Mouse (Mus musculus): Measurements from ENCODE around the gene Zfp9. TPM values are rescaled to one million over a fixed set of nuclear protein-coding genes. Genes with fewer than 3 reads are reported as not detected.
A peak's percentile ranks its signal among the peaks of the same experiment; 100 is the strongest.

Zfp9 gene
- polyA plus RNA-seq (2015; fragmentation: Nextera tagmentation; extraction: Ambion mirVana): 5.2 and 6.2 TPM in 2 replicates

DNA sequence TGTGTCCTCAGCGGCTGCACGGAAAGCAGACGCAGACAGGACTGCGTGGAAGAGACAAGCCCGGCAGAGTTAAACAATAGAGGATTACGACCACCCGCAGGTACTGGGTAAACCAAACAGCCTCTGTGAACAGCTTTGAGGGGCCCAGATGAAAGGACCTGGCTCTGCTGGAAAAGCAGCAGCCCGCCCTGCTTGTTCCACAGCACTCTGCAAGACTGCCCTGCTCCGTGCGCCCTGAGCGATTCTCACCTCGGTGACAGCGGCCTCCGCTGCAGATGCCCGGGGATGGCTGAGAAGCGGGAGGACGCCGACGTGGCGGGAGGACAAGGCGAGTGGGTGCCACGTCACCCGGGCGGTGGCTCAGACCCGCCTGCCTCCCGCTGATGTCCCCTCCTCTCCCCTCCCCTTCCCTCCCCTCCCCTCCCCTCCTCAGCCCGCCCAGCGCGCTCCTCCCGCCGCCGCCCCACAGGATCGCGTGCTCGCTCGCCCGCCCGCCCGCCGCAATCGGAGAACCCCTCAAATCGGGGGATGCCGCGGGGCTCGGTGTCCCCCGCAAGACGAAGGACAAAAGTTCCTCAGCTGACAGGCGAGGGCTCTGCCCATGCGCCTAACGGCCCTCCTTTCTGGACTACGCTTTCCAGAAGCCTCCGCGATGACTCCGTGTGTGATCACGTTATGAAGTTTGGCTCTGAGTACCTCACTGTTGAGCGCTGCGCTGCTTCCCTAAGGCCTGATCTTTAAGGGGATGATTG is at the start of gene Zfp9:
Gene Zfp9, minus strand, starts transcription at position 364 of the 752 bp plus-strand sequence.
- Histone ChIP-seq H3K9me3 (replicated peaks) (no peaks in the 10 kb centered on the region), H3K27ac (peak within 1 kb of the TSS; percentile 77), H3K4me3 (peak within 1 kb of the TSS; percentile 76), H3K27me3 (no peaks in the 10 kb centered on the region), H3K36me3 (peaks cover 7% of the 10 kb centered on the region; the same call in 1 of the 2 replicates), H3K9ac (peak within 1 kb of the TSS; percentile 76), H3K4me1 (replicated peaks) (peaks cover 7% of the 10 kb centered on the region; the same call in 1 of the 2 replicates), H3K4me2 (peak within 1 kb of the TSS; percentile 78)
- ATAC-seq (replicated peaks; ENCODE audit: insufficient number of reproducible peaks, insufficient read depth, low FRiP score, low read depth): peak; percentile 93
- under 1% methylated on average over 41 of the region's 57 CpGs for WGBS

DNA sequence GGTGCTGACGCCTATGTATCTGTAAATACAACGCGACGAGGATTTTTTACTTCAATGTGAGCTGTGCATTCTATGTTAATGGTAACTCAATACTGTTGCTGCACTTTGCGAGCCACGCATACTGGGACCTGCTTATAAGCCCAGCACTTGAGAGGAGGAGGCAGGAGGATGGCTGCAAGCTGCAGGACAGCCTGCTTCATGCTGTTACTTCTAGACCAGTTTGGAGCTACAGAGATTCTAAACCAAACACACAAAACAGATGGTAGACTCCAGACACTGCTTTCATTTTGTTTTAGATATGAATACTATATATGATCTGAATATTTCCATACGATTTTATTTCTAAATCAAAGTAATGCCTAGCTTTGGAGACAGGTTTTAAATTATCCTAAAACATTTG is 41.5 kb upstream of the Zfp9 start:
- 88% methylated on average over 7 of the region's 7 CpGs for WGBS
- no peak overlapping the region for H3K9ac ChIP-seq
- ATAC-seq (replicated peaks; ENCODE audit: insufficient number of reproducible peaks, insufficient read depth, low FRiP score, low read depth): no peak
- H3K36me3 ChIP-seq: peaks cover 53% of the 10 kb centered on the region
- H3K4me3 ChIP-seq: no peak overlapping the region
- H3K4me2 ChIP-seq: no peak overlapping the region
- no peaks in the 10 kb centered on the region for H3K4me1 ChIP-seq (replicated peaks)
- H3K27ac ChIP-seq: no peak overlapping the region
- H3K9me3 ChIP-seq (replicated peaks): no peaks in the 10 kb centered on the region
- H3K27me3 ChIP-seq: no peaks in the 10 kb centered on the region

DNA sequence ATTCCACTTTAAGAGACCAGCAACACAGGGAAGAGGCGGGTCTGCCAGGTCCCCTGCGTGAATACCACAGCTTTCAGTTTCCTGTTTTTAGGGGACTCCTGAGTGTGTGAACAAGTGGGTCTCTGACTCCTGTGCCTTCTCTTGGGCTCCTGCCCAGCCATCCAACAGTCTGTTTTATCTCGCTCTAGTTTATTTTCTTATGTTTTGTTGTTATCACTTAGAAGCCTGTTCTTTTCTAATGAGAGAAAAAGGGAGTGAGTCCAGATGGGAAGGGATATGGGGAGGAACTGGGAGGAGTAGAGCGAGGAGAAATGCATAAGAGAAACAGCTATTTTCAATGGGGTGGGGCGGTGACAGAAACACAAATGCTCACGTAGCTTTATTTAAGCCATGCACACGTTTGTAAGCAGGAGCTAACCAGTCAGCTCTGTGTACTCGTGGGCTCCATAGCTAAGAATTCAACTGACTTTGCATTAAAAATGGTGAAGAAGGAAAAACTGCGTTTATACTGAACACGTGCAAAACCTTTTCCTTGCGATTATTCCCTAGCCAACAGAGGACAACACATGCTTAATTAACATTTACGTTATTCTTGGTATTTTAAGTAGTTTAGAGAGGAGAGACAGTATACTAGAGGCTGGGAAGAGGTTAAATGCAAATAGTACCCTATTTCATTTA is 34.4 kb upstream of the Zfp9 start:
- H3K27me3 ChIP-seq: no peaks in the 10 kb centered on the region
- ATAC-seq (replicated peaks; ENCODE audit: insufficient number of reproducible peaks, insufficient read depth, low FRiP score, low read depth): no peak
- no peaks in the 10 kb centered on the region for H3K4me1 ChIP-seq (replicated peaks)
- H3K4me3 ChIP-seq: no peak overlapping the region
- H3K27ac ChIP-seq: no peak overlapping the region
- WGBS: 85% methylated on average over 12 of the region's 12 CpGs
- no peak overlapping the region for H3K4me2 ChIP-seq
- H3K9me3 ChIP-seq (replicated peaks): no peaks in the 10 kb centered on the region
- H3K36me3 ChIP-seq: peaks cover 40% of the 10 kb centered on the region
- no peak overlapping the region for H3K9ac ChIP-seq

DNA sequence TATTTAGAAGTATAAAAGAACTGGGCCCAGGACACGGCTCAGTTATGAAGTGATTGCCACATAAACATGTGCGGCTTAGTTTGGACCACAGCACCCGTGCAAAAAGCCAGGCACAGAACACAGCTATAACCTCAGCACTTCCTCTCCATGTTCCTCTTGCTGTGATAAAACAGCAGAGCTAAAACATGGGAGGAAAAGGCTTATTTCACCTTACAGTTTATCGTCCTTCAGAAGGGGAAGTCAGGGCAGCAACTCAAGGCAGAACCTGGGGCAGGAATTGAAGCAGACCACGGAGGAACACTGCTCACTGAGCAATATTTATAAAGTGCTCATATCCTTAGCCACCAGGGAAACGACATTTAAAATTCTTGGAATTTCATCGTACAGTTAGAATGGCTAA is 19.9 kb upstream of the Zfp9 start:
- ATAC-seq (replicated peaks; ENCODE audit: insufficient number of reproducible peaks, insufficient read depth, low FRiP score, low read depth): no peak
- 80% methylated on average over 7 of the region's 7 CpGs for WGBS

DNA sequence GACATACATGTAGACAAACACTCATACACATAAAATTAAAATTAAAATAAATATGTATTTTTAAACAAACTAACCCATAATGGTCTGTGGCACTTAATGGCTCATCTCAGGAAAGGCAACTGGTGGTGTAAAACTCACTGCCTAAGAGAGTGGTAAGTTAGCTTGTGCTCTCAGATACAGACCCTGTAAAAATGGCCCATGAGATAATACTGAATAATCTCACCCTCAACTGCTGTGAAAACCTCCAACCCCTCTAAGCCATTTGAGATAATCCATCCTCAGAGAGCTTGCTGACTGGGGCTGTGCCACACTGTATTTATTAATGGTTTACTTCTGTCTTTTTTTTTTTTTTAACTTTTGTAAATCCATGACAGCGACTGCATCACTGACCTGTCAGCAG is 3.0 kb upstream of the Zfp9 start:
- no peaks in the 10 kb centered on the region for H3K36me3 ChIP-seq
- no peak overlapping the region for H3K9ac ChIP-seq
- H3K4me1 ChIP-seq (replicated peaks): peaks cover 5% of the 10 kb centered on the region; the same call in 1 of the 2 replicates
- H3K4me2 ChIP-seq: no peak overlapping the region
- WGBS: 89% methylated on average over 1 of the region's 1 CpGs
- ATAC-seq (replicated peaks; ENCODE audit: insufficient number of reproducible peaks, insufficient read depth, low FRiP score, low read depth): no peak
- H3K27me3 ChIP-seq: no peaks in the 10 kb centered on the region
- no peaks in the 10 kb centered on the region for H3K9me3 ChIP-seq (replicated peaks)
- H3K4me3 ChIP-seq: no peak overlapping the region
- no peak overlapping the region for H3K27ac ChIP-seq

More for the DNA sequence above, 19.9 kb upstream of the Zfp9 start:
- Histone ChIP-seq H3K9me3 (replicated peaks) (no peaks in the 10 kb centered on the region), H3K4me2 (no peak overlapping the region), H3K36me3 (no peaks in the 10 kb centered on the region; the same call in 1 of the 2 replicates), H3K9ac (no peak overlapping the region), H3K4me1 (replicated peaks) (no peaks in the 10 kb centered on the region), H3K27me3 (no peaks in the 10 kb centered on the region), H3K4me3 (no peak overlapping the region), H3K27ac (no peak overlapping the region)

DNA sequence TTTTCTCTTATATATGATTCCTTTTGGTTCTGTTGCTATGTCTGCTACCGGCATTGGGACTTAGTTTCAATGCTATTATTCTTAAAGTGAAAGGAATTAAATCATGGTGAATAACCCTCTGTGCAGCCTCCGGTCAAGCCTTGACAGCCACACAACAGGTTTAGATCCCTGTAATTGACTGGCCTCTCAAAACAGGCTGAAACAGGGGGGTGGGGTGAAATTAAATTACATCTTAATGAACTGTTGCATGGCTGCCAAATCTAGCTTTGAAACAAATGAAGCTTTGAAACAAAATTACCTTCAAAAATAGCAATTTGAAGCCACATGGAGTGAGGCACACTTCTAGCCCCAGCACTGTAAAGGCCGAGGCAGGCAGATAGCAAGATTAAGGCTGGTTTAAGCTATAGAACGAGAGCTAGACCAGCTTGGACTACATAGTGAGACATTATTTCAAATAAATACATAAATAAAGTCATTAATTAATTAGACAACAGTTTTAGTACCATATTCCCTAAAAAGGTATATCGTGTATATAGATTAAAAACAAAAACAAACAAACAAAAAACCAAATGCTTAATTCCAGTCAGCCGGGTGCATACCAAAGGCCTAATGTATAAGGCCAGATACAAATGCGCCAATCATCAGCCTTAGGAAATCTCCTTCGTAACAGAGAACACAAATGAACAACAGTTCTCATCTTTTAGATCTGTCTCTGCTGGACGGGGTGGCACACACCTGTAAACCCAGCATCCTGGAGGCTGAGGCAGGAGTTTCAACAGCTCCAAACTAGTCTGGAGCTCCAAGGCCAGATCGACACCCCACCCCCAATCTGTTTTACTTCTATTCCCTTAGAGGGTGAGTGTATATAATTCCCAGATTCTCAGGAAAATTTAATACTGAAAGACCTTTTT is 990 bp downstream of the Zfp9 start:
- no peak for ATAC-seq (replicated peaks; ENCODE audit: insufficient number of reproducible peaks, insufficient read depth, low FRiP score, low read depth)
- peaks cover 7% of the 10 kb centered on the region; the same call in 1 of the 2 replicates for H3K4me1 ChIP-seq (replicated peaks)
- no peak overlapping the region for H3K27ac ChIP-seq
- H3K4me3 ChIP-seq: peak overlapping the region; percentile 76
- peaks cover 7% of the 10 kb centered on the region; the same call in 1 of the 2 replicates for H3K36me3 ChIP-seq
- WGBS: 41% methylated on average over 10 of the region's 10 CpGs
- H3K9me3 ChIP-seq (replicated peaks): no peaks in the 10 kb centered on the region
- H3K9ac ChIP-seq: peak overlapping the region; percentile 76
- no peaks in the 10 kb centered on the region for H3K27me3 ChIP-seq
- peak overlapping the region; percentile 78 for H3K4me2 ChIP-seq

DNA sequence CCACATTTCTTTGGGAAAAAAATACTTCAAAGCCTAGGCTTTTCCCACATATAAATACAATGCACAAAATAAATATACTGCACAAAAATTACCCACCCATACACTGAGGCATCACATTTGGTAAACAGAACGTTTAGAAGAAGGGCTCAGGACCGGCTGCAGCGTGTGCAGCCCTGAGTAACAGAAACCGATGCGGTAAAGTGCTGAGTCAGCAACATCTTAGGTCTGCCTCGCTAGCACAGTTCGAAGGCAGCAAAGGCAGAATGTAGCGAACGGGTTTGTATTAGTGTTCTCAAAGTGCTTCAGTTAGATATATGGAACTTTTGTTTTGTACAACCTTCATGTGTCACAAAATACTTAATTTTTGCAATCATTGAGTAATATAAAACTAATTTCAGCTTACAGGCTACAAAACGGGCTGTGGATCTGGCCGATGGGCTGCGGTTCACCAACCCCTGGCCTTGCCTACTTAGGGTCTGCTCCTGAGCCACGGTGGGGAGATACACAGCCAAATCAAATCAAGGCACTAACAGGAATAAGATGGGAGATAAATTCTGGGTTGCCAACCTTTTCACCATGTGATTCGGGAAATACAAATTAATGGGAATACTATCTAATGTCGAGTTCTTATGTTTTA is 16.9 kb downstream of the Zfp9 start:
- Histone ChIP-seq H3K9me3 (replicated peaks) (no peaks in the 10 kb centered on the region), H3K27ac (no peak overlapping the region), H3K36me3 (peaks cover 43% of the 10 kb centered on the region), H3K9ac (no peak overlapping the region), H3K4me3 (no peak overlapping the region), H3K4me2 (no peak overlapping the region), H3K27me3 (no peaks in the 10 kb centered on the region), H3K4me1 (replicated peaks) (no peaks in the 10 kb centered on the region)
- no peak for ATAC-seq (replicated peaks; ENCODE audit: insufficient number of reproducible peaks, insufficient read depth, low FRiP score, low read depth)
- WGBS: 85% methylated on average over 15 of the region's 15 CpGs

DNA sequence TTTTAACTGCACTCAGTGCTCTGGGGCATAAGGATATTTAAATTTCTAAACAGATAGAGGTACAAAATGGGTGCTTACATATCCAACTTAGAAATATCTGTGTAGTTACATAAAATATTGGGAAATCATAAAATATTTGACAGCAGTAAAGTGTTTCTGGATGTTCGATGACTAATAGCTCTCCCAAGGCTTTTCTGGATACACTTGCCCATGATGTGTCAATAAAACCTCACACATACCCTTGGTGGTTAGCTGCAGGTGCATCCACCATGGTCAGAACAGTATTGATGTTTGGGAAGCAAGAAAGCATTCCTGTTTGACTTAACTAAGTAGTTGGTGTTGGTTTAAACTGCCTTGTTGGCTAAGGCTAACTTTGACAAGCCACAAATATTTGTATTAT is 21.4 kb downstream of the Zfp9 start:
- H3K4me1 ChIP-seq (replicated peaks): peaks cover 10% of the 10 kb centered on the region
- H3K9me3 ChIP-seq (replicated peaks): no peaks in the 10 kb centered on the region
- H3K27me3 ChIP-seq: no peaks in the 10 kb centered on the region
- H3K4me3 ChIP-seq: no peak overlapping the region
- 77% methylated on average over 1 of the region's 1 CpGs for WGBS
- ATAC-seq (replicated peaks; ENCODE audit: insufficient number of reproducible peaks, insufficient read depth, low FRiP score, low read depth): no peak
- H3K36me3 ChIP-seq: peaks cover 11% of the 10 kb centered on the region; the same call in 1 of the 2 replicates
- no peak overlapping the region for H3K9ac ChIP-seq
- H3K27ac ChIP-seq: no peak overlapping the region
- no peak overlapping the region for H3K4me2 ChIP-seq

DNA sequence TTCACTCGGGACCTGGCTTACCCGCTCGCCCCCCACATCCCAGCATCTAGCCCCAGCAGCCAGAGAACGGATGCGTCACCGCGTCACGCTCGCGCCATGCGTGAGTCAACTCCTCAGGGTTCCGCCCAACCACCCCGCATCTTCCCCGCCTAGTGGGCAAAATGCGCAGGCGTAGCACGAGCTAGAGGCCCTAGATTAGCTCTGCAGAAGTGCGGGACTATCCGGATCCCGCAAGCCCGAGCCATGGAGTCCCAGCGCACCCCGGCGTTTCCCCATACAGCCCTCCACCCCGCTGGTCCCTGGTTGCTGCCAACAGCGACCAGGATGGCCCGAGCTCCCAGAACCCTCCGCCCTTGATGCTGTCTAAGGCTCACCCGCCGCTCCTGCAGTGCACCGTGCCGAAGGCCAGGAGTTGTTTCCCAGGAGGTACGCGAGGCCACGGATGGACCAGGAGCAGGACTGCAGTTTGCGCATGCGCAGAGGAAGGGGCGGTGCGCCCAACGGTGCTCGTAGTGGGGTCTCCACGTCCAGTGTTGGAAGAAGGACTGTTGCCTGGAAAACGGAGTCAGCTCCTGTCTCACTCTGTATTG is 24.0 kb downstream of the Zfp9 start, which contains the start of gene Zfp248:
Gene Zfp248, minus strand, starts transcription at position 487 of the 590 bp plus-strand sequence.
- no peaks in the 10 kb centered on the region for H3K9me3 ChIP-seq (replicated peaks)
- peak within 1 kb of the TSS; percentile 85 for H3K27ac ChIP-seq
- H3K27me3 ChIP-seq: no peaks in the 10 kb centered on the region
- H3K9ac ChIP-seq: peak within 1 kb of the TSS; percentile 72
- no peaks in the 10 kb centered on the region; the same call in 1 of the 2 replicates for H3K36me3 ChIP-seq
- peak within 1 kb of the TSS; percentile 66 for H3K4me3 ChIP-seq
- WGBS: under 1% methylated on average over 43 of the region's 43 CpGs
- H3K4me1 ChIP-seq (replicated peaks): peaks cover 10% of the 10 kb centered on the region
- ATAC-seq (replicated peaks; ENCODE audit: insufficient number of reproducible peaks, insufficient read depth, low FRiP score, low read depth): peak; percentile 92
- H3K4me2 ChIP-seq: peak within 1 kb of the TSS; percentile 77

DNA sequence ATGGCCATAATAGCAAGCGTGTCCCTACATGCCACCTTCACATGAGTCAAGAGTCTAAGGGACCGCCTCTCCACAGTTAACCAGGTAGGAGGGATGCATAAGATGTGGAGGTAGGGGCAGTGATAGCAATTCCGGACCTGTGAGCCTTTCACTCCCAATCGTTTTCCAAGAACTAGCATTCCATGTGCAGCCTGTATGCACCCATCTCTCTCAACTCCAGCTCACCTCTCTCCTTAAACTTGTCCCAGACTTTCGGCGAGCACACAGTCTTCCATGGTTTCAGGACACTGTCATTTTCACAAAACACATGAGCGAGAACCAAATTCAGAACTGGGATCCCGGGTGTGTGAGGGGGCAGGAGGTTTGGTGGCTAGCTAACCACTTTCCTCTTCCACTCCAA is 24.7 kb downstream of the Zfp9 start:
- no peaks in the 10 kb centered on the region; the same call in 1 of the 2 replicates for H3K36me3 ChIP-seq
- WGBS: 43% methylated on average over 8 of the region's 8 CpGs
- ATAC-seq (replicated peaks; ENCODE audit: insufficient number of reproducible peaks, insufficient read depth, low FRiP score, low read depth): no peak
- peak overlapping the region; percentile 77 for H3K4me2 ChIP-seq
- H3K4me3 ChIP-seq: peak overlapping the region; percentile 66
- peak overlapping the region; percentile 72 for H3K9ac ChIP-seq
- H3K9me3 ChIP-seq (replicated peaks): no peaks in the 10 kb centered on the region
- H3K27ac ChIP-seq: peak overlapping the region; percentile 85
- peaks cover 10% of the 10 kb centered on the region for H3K4me1 ChIP-seq (replicated peaks)
- no peaks in the 10 kb centered on the region for H3K27me3 ChIP-seq

Data from heart, embryonic 15.5 days (tissue).